ENCODE assay signal across 22 mouse cellular contexts in the genomic region with DNA sequence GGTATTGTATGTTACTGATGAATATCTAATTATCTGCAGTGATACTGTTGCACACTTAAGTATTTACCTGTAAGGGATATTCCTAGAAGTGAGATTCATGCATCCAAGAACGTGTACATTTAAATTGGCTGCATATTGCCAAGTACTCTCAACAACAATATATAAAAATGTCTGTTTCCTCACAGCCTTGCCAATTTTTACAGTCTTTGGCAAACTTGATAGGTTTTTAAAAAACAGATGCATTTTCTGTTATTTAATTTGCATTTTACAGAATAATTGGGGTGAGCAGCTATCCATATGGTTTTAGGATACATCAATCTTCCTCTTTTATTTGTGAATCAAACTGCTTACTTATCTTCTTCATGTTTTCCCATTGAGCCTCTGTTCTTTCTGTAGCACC.
A peak's percentile ranks its signal among the peaks of the same experiment; 100 is the strongest.
DNase-seq lines count a peak whose midpoint lies in the region; ATAC-seq lines count a peak whose summit lies in the region.
"Had no signal": no experiment of that assay in that cellular context is flagged by ENCODE, and none has a peak within 500 bp of the region (broad histone marks: within the 10 kb centered on the region; RNA-seq: fewer than 3 reads in every experiment).

No protein-coding gene starts in this region.

- H3K27ac ChIP-seq in embryonic facial prominence, embryonic 14.5 days (replicated peaks; ENCODE audit: low read depth, low read length), result no peak overlapping the region
- H3K27ac ChIP-seq in embryonic facial prominence, embryonic 10.5 days (replicated peaks), result no peak overlapping the region
- no peak overlapping the region for H3K27ac ChIP-seq in forebrain, embryonic 16.5 days (ENCODE audit: low read length)
- no peak overlapping the region for H3K27ac ChIP-seq in forebrain, embryonic 13.5 days
- H3K27ac ChIP-seq: embryonic facial prominence, embryonic 13.5 days; forebrain, embryonic 15.5 days had no signal

- no peak overlapping the region for H3K4me2 ChIP-seq in embryonic facial prominence, embryonic 14.5 days (ENCODE audit: low read depth, low read length)
- H3K4me2 ChIP-seq in forebrain, embryonic 16.5 days (ENCODE audit: low read length), result no peak overlapping the region
- no peak overlapping the region for H3K4me2 ChIP-seq in forebrain, embryonic 13.5 days
- H3K4me2 ChIP-seq: embryonic facial prominence, embryonic 13.5 days; forebrain, embryonic 15.5 days had no signal

- no peak overlapping the region for H3K9ac ChIP-seq in embryonic facial prominence, embryonic 14.5 days (ENCODE audit: low read depth, low read length)
- H3K9ac ChIP-seq in forebrain, embryonic 16.5 days (replicated peaks; ENCODE audit: low read depth, low read length), result no peak overlapping the region
- no peak overlapping the region for H3K9ac ChIP-seq in forebrain, embryonic 13.5 days
- H3K9ac ChIP-seq: embryonic facial prominence, embryonic 13.5 days; forebrain, embryonic 15.5 days had no signal

- H3K4me3 ChIP-seq in embryonic facial prominence, embryonic 14.5 days (ENCODE audit: low read depth, low read length), result no peak overlapping the region
- H3K4me3 ChIP-seq in embryonic facial prominence, embryonic 10.5 days, result no peak overlapping the region
- H3K4me3 ChIP-seq in forebrain, embryonic 16.5 days (replicated peaks; ENCODE audit: low read length), result no peak overlapping the region
- no peak overlapping the region for H3K4me3 ChIP-seq in forebrain, embryonic 13.5 days
- H3K4me3 ChIP-seq: embryonic facial prominence, embryonic 13.5 days; forebrain, embryonic 15.5 days had no signal

- no peak for ATAC-seq in embryonic facial prominence, embryonic 14.5 days (ENCODE audit: low read depth)
- 0 out of 2 replicates have a peak, but pooled peaks have one; percentile 26 for ATAC-seq in forebrain, embryonic 16.5 days
- no peak for ATAC-seq in forebrain, embryonic 13.5 days
- peak; percentile 38; the same call in 1 of the 2 replicates for ATAC-seq in frontal cortex, adult (ENCODE audit: low TSS enrichment)
- ATAC-seq: activated CD4-positive, CD25-positive, alpha-beta regulatory T cell, adult 4 months; CD4-positive, CD25-positive, alpha-beta regulatory T cell, adult 4 months; forebrain, embryonic 15.5 days; Patski had no signal

- no peaks in the 10 kb centered on the region for H3K36me3 ChIP-seq in embryonic facial prominence, embryonic 14.5 days (ENCODE audit: control insufficient read depth, insufficient read depth, low read length)
- no peaks in the 10 kb centered on the region for H3K36me3 ChIP-seq in embryonic facial prominence, embryonic 10.5 days (replicated peaks)
- H3K36me3 ChIP-seq in forebrain, embryonic 16.5 days (ENCODE audit: control insufficient read depth, insufficient read depth), result no peaks in the 10 kb centered on the region
- H3K36me3 ChIP-seq in forebrain, embryonic 13.5 days (ENCODE audit: poor library complexity, severe bottlenecking), result no peaks in the 10 kb centered on the region
- H3K36me3 ChIP-seq: embryonic facial prominence, embryonic 13.5 days; forebrain, embryonic 15.5 days; G1E had no signal

- DNase-seq in embryonic facial prominence, embryonic 14.5 days (ENCODE audit: low spot score), result peak; percentile 29
- DNase-seq in embryonic facial prominence, embryonic 10.5 days (ENCODE audit: low spot score), result no peak
- DNase-seq in frontal cortex, postnatal 36 days (ENCODE audit: low spot score in 2 of 2), result no peak
- DNase-seq in brain, adult 2 months (ENCODE audit: low read depth, low spot score), result peak; percentile 38
- no peak for DNase-seq in kidney, adult 18-20 months
- DNase-seq: adrenal gland, adult 8-10 months; adrenal gland, postnatal 14 days; adrenal gland, postnatal 36 days; B cell, adult 2 months; cerebellum, adult 11-12 months; cerebellum, adult 2 months; cerebellum, adult 9-10 months had no signal

- H3K4me1 ChIP-seq in embryonic facial prominence, embryonic 14.5 days (ENCODE audit: control insufficient read depth, insufficient read depth, low read length), result no peaks in the 10 kb centered on the region
- no peaks in the 10 kb centered on the region for H3K4me1 ChIP-seq in embryonic facial prominence, embryonic 10.5 days
- no peaks in the 10 kb centered on the region for H3K4me1 ChIP-seq in forebrain, embryonic 16.5 days (replicated peaks; ENCODE audit: control insufficient read depth, insufficient read depth, low read length)
- no peaks in the 10 kb centered on the region for H3K4me1 ChIP-seq in forebrain, embryonic 13.5 days
- H3K4me1 ChIP-seq: embryonic facial prominence, embryonic 13.5 days had no signal

- H3K27me3 ChIP-seq in embryonic facial prominence, embryonic 14.5 days (replicated peaks; ENCODE audit: control insufficient read depth, insufficient read depth, low read length), result no peaks in the 10 kb centered on the region
- H3K27me3 ChIP-seq in embryonic facial prominence, embryonic 10.5 days (replicated peaks; ENCODE audit: low read depth, poor library complexity, severe bottlenecking), result no peaks in the 10 kb centered on the region
- no peaks in the 10 kb centered on the region for H3K27me3 ChIP-seq in forebrain, embryonic 16.5 days (replicated peaks; ENCODE audit: control insufficient read depth, insufficient read depth, low read length)
- no peaks in the 10 kb centered on the region for H3K27me3 ChIP-seq in forebrain, embryonic 13.5 days
- H3K27me3 ChIP-seq: CH12.LX; embryonic facial prominence, embryonic 13.5 days; forebrain, embryonic 15.5 days; Patski had no signal

- no peaks in the 10 kb centered on the region for H3K9me3 ChIP-seq in embryonic facial prominence, embryonic 14.5 days (ENCODE audit: control insufficient read depth, low read length)
- H3K9me3 ChIP-seq in embryonic facial prominence, embryonic 10.5 days, result no peaks in the 10 kb centered on the region
- no peaks in the 10 kb centered on the region for H3K9me3 ChIP-seq in forebrain, embryonic 16.5 days (ENCODE audit: control insufficient read depth, low read length)
- H3K9me3 ChIP-seq in forebrain, embryonic 13.5 days (replicated peaks), result no peaks in the 10 kb centered on the region
- H3K9me3 ChIP-seq: embryonic facial prominence, embryonic 13.5 days; forebrain, embryonic 15.5 days; G1E had no signal

- WGBS in embryonic facial prominence, embryonic 14.5 days, result 50% methylated on average over 1 of the region's 1 CpGs
- WGBS in embryonic facial prominence, embryonic 10.5 days, result 77% methylated on average over 1 of the region's 1 CpGs
- WGBS in forebrain, embryonic 16.5 days, result 56% methylated on average over 1 of the region's 1 CpGs
- 61% methylated on average over 1 of the region's 1 CpGs for WGBS in forebrain, embryonic 13.5 days

Comparison
In these comparisons a context has a peak if more than half of its experiments do, and no peak if none do; other contexts are left out.
1. ATAC-seq: peak in forebrain, embryonic 16.5 days (single experiment) and frontal cortex, adult (single experiment); none in embryonic facial prominence, embryonic 14.5 days (single experiment) and forebrain, embryonic 13.5 days (single experiment).
2. DNase-seq: peak in embryonic facial prominence, embryonic 14.5 days (single experiment) and brain, adult 2 months (single experiment); none in embryonic facial prominence, embryonic 10.5 days (single experiment), frontal cortex, postnatal 36 days (0 of 2) and kidney, adult 18-20 months (single experiment).